Mouse (Mus musculus) C2C12 (cell line): ENCODE results near the gene Zfp385b. TPM values are rescaled to one million over a fixed set of nuclear protein-coding genes. Genes with fewer than 3 reads are reported as not detected.

Source experiments
- H3K27me3 ChIP-seq: one replicate; pipeline ENCODE4 v1.6.1; 2011; ENCODE audit not compliant: control insufficient read depth, insufficient read depth, insufficient read length
- H3K36me3 ChIP-seq: one replicate; pipeline ENCODE4 v1.6.1; 2011; ENCODE audit not compliant: control insufficient read depth, insufficient read depth
- H3K4me3 ChIP-seq: one replicate; pipeline ENCODE4 v1.5.1; 2011; ENCODE audit warnings: mild to moderate bottlenecking, control low read depth; ENCODE audit not compliant: poor library complexity, insufficient read depth, severe bottlenecking
- H3K79me2 ChIP-seq: one replicate; pipeline ENCODE4 v1.6.1; 2011; ENCODE audit not compliant: control insufficient read depth, insufficient read depth
- H3K79me3 ChIP-seq: one replicate; pipeline ENCODE4 v1.6.1; 2011; ENCODE audit warnings: low read depth, control low read depth
- H3ac ChIP-seq: one replicate; pipeline ENCODE3; 2011; ENCODE audit warnings: low read depth; ENCODE audit not compliant: control insufficient read depth, insufficient read length
- CEBPB ChIP-seq: IDR thresholded peaks from one replicate; pipeline ENCODE4 v1.6.1; 2011; ENCODE audit warnings: low read depth, mild to moderate bottlenecking, control low read depth, moderate library complexity
- CTCF ChIP-seq: IDR thresholded peaks from one replicate; pipeline ENCODE4 v1.5.1; 2011; ENCODE audit not compliant: control insufficient read depth, insufficient read depth, insufficient read length
- FOSL1 ChIP-seq: IDR thresholded peaks from one replicate; pipeline ENCODE4 v1.8.0; 2011; ENCODE audit warnings: mild to moderate bottlenecking, low read length; ENCODE audit not compliant: poor library complexity, insufficient read depth, severe bottlenecking
- MAX ChIP-seq: IDR thresholded peaks from one replicate; pipeline ENCODE4 v1.6.1; 2011; ENCODE audit warnings: mild to moderate bottlenecking, control low read depth
- MYOD1 ChIP-seq: IDR thresholded peaks from one replicate; pipeline ENCODE4 v1.6.1; 2011; ENCODE audit warnings: low read depth; ENCODE audit not compliant: control insufficient read depth, insufficient read length
- MYOG ChIP-seq: IDR thresholded peaks from one replicate; pipeline ENCODE4 v1.6.1; 2011; ENCODE audit not compliant: control insufficient read depth, insufficient read length; ENCODE audit errors: extremely low read depth
- USF1 ChIP-seq: IDR thresholded peaks from one replicate; pipeline ENCODE4 v1.6.1; 2011; ENCODE audit warnings: low read depth, mild to moderate bottlenecking, control low read depth, moderate library complexity
- polyA plus RNA-seq: library from polyadenylated mRNA; unstranded; fragments of >200 nt; fragmentation: generic; extraction: Trizol; gene quantifications from one replicate; pipeline ENCODE4 v1.2.1, GENCODE M21; 2012; ENCODE audit warnings: missing spikeins

The Zfp385b gene
- polyA plus RNA-seq, 1 experiment = 0.01 TPM

GRCm38 (mm10) chr2:77781390-77781789, 38.0 kb downstream of the Zfp385b start:
- Histone ChIP-seq H3K36me3 (no peaks in the 10 kb centered on the region), H3K79me3 (no peaks in the 10 kb centered on the region), H3K27me3 (no peaks in the 10 kb centered on the region), H3K79me2 (no peaks in the 10 kb centered on the region), H3K4me3 (no peak overlapping the region), H3ac (no peak overlapping the region)
- no peak for TF ChIP-seq CEBPB
- no peak for TF ChIP-seq MAX
- no peak for TF ChIP-seq USF1
- TF ChIP-seq MYOD1 = no peak
- TF ChIP-seq FOSL1 = no peak
- no peak for TF ChIP-seq CTCF
- TF ChIP-seq MYOG = no peak

GRCm38 (mm10) chr2:77777781-77778180, 41.7 kb downstream of the Zfp385b start:
- TF ChIP-seq CEBPB (no peak), MAX (no peak), USF1 (no peak), MYOG (no peak), CTCF (no peak), MYOD1 (no peak), FOSL1 (no peak)
- H3K79me3 ChIP-seq = no peaks in the 10 kb centered on the region
- no peak overlapping the region for H3K4me3 ChIP-seq
- H3ac ChIP-seq = no peak overlapping the region
- no peaks in the 10 kb centered on the region for H3K36me3 ChIP-seq
- H3K27me3 ChIP-seq = no peaks in the 10 kb centered on the region
- H3K79me2 ChIP-seq = no peaks in the 10 kb centered on the region

- no peaks in the 10 kb centered on the region for H3K36me3 ChIP-seq
- H3K4me3 ChIP-seq = no peak overlapping the region
- H3ac ChIP-seq = no peak overlapping the region
- no peaks in the 10 kb centered on the region for H3K27me3 ChIP-seq
- TF ChIP-seq FOSL1 (no peak), USF1 (no peak), CEBPB (no peak), CTCF (no peak), MYOD1 (no peak), MYOG (no peak), MAX (no peak)
- no peaks in the 10 kb centered on the region for H3K79me3 ChIP-seq
- H3K79me2 ChIP-seq = no peaks in the 10 kb centered on the region
These were observed 42.3 kb downstream of the Zfp385b start for GRCm38 (mm10) chr2:77777047-77777686.

GRCm38 (mm10) chr2:77775247-77775880, 44.1 kb downstream of the Zfp385b start:
- H3K27me3 ChIP-seq = no peaks in the 10 kb centered on the region
- TF ChIP-seq CEBPB (no peak), FOSL1 (no peak), USF1 (no peak), CTCF (no peak), MYOD1 (no peak), MYOG (no peak), MAX (no peak)
- no peaks in the 10 kb centered on the region for H3K36me3 ChIP-seq
- H3K4me3 ChIP-seq = no peak overlapping the region
- no peaks in the 10 kb centered on the region for H3K79me2 ChIP-seq
- no peak overlapping the region for H3ac ChIP-seq
- H3K79me3 ChIP-seq = no peaks in the 10 kb centered on the region

- Histone ChIP-seq H3K79me3 (no peaks in the 10 kb centered on the region), H3K27me3 (no peaks in the 10 kb centered on the region), H3ac (no peak overlapping the region), H3K36me3 (no peaks in the 10 kb centered on the region), H3K4me3 (no peak overlapping the region), H3K79me2 (no peaks in the 10 kb centered on the region)
- TF ChIP-seq FOSL1 = no peak
- no peak for TF ChIP-seq CEBPB
- no peak for TF ChIP-seq MYOG
- TF ChIP-seq MAX = no peak
- no peak for TF ChIP-seq USF1
- TF ChIP-seq MYOD1 = no peak
- TF ChIP-seq CTCF = no peak
These were observed 49.3 kb downstream of the Zfp385b start for GRCm38 (mm10) chr2:77770056-77770697.
